Mouse (Mus musculus): ENCODE results near the gene Dph1.
A peak's percentile ranks its signal among the peaks of the same experiment; 100 is the strongest.

Gene Dph1

DNA sequence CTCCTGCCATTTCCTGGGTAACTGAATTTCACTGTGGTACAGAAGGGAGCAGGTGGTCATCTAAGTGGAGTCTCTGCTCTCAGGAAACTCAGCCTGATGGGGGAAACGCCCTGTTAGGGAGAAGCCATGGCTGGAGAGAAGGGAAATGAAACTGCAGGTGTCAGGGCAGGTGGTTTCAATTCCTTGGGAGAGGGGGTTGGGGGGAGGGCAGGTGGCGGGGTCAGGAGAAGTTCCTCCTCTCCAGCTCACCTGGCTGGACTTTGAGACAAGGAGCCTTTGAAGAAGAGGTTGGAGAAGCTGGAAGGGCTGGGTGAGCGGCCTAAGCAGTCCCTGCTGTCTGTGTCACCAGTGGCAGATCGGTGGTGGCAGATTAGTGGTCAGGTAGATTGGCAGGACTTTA, 15.3 kb upstream of the Dph1 start:
- no peak for ATAC-seq (ENCODE audit: insufficient number of reproducible peaks, low FRiP score, low TSS enrichment)

- ATAC-seq (ENCODE audit: insufficient number of reproducible peaks, low FRiP score, low TSS enrichment), result no peak
Observed at GRCm38 (mm10) chr11:75204472-75204871, 13.4 kb upstream of the Dph1 start.

GRCm38 (mm10) chr11:75203926-75204325, 12.9 kb upstream of the Dph1 start:
- peak; percentile 57; the same call in 1 of the 2 replicates for ATAC-seq (ENCODE audit: insufficient number of reproducible peaks, low FRiP score, low TSS enrichment)

- no peak for ATAC-seq (ENCODE audit: insufficient number of reproducible peaks, low FRiP score, low TSS enrichment)
Observed at GRCm38 (mm10) chr11:75201721-75202120, 10.7 kb upstream of the Dph1 start.

- ATAC-seq (ENCODE audit: insufficient number of reproducible peaks, low FRiP score, low TSS enrichment), result no peak
Observed at GRCm38 (mm10) chr11:75200935-75201334, 9.9 kb upstream of the Dph1 start.

- no peak for ATAC-seq (ENCODE audit: insufficient number of reproducible peaks, low FRiP score, low TSS enrichment)
Observed at GRCm38 (mm10) chr11:75199951-75200350, 8.9 kb upstream of the Dph1 start.

GRCm38 (mm10) chr11:75198792-75199191, 7.8 kb upstream of the Dph1 start:
- peak; percentile 51; the same call in 1 of the 2 replicates for ATAC-seq (ENCODE audit: insufficient number of reproducible peaks, low FRiP score, low TSS enrichment)

GRCm38 (mm10) chr11:75197956-75198355, 6.9 kb upstream of the Dph1 start:
- no peak for ATAC-seq (ENCODE audit: insufficient number of reproducible peaks, low FRiP score, low TSS enrichment)

- ATAC-seq (ENCODE audit: insufficient number of reproducible peaks, low FRiP score, low TSS enrichment), result no peak
Observed at GRCm38 (mm10) chr11:75196131-75196530, 5.1 kb upstream of the Dph1 start.

GRCm38 (mm10) chr11:75194850-75195461, 3.9 kb upstream of the Dph1 start:
- peak; percentile 17 for ATAC-seq (ENCODE audit: insufficient number of reproducible peaks, low FRiP score, low TSS enrichment)

- ATAC-seq (ENCODE audit: insufficient number of reproducible peaks, low FRiP score, low TSS enrichment), result no peak
Observed at GRCm38 (mm10) chr11:75194121-75194849, 3.2 kb upstream of the Dph1 start.

GRCm38 (mm10) chr11:75193256-75194071, 2.4 kb upstream of the Dph1 start, which contains the start of gene Rtn4rl1:
TSS of gene Rtn4rl1 (plus strand) at chr11:75193783.
- ATAC-seq (ENCODE audit: insufficient number of reproducible peaks, low FRiP score, low TSS enrichment), result no peak

GRCm38 (mm10) chr11:75192336-75193214, 1.5 kb upstream of the Dph1 start:
- ATAC-seq (ENCODE audit: insufficient number of reproducible peaks, low FRiP score, low TSS enrichment), result peak; percentile 26; the same call in 1 of the 2 replicates

- no peak for ATAC-seq (ENCODE audit: insufficient number of reproducible peaks, low FRiP score, low TSS enrichment)
Observed at GRCm38 (mm10) chr11:75191841-75192240, 800 bp upstream of the Dph1 start.

DNA sequence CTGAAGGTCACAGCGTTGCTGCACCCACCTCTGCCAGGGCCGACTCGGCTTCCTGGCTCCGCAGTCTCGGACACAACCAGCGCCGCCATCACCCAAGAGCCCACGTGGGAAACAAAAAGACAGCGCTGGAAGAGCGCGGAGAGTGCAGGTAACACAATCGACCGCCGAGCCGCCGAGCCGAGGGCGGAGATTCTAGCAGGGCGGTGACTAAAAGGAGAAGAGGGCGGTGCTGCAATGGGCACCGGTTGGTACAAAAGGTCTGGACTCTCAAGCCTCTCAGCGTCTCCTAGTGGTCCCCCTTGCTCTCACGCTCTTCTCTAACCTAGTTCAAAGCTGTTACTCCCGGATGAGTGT, 693 bp downstream of the Dph1 start:
- ATAC-seq (ENCODE audit: insufficient number of reproducible peaks, low FRiP score, low TSS enrichment), result peak; percentile 54

GRCm38 (mm10) chr11:75189713-75190370, 1.2 kb downstream of the Dph1 start:
- no peak for ATAC-seq (ENCODE audit: insufficient number of reproducible peaks, low FRiP score, low TSS enrichment)

DNA sequence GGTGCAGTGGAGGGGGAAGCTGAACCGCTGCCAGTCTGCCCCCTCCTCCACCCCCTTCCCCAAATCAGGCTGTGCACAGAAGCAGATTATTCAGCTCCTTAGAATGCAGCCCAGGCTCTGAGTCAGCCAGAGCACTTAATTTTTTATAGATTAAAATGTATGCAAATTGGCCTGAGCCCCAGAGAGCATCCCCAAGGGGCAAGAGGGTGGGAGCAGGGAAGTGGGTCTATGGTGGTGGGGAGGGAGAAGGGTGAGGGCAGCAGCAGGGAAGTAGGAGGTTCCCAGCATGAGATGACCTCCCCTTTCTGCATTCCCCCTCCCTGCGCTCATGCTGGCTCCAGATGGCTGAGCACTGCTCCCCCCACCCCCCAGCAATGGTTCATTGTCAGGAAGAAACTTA, 6.1 kb downstream of the Dph1 start:
- no peak for ATAC-seq (ENCODE audit: insufficient number of reproducible peaks, low FRiP score, low TSS enrichment)

- ATAC-seq (ENCODE audit: insufficient number of reproducible peaks, low FRiP score, low TSS enrichment), result no peak
Observed at GRCm38 (mm10) chr11:75184573-75184972, 6.5 kb downstream of the Dph1 start.

GRCm38 (mm10) chr11:75183917-75184570, 7.0 kb downstream of the Dph1 start:
- no peak for ATAC-seq (ENCODE audit: insufficient number of reproducible peaks, low FRiP score, low TSS enrichment)
